Mouse (Mus musculus): ENCODE results near the gene Gm15013. TPM values are rescaled to one million over a fixed set of nuclear protein-coding genes. Genes with fewer than 3 reads are reported as not detected.

Gene Gm15013
- polyA plus RNA-seq, 1 experiment from 2014 or later: 0.26 TPM

Other genes starting within 250 kb of the Gm15013 start
- gene D330045A20Rik, start 234.1 kb downstream of the Gm15013 start, polyA plus RNA-seq (2015; fragmentation: Nextera tagmentation; extraction: Ambion mirVana): 0.71 and 1.2 TPM in 2 replicates
- gene Rnf128, start 151.2 kb downstream of the Gm15013 start, polyA plus RNA-seq (2015; fragmentation: Nextera tagmentation; extraction: Ambion mirVana): 28.8 and 36.0 TPM in 2 replicates
- 2.5 and 3.0 TPM in 2 replicates for gene Tbc1d8b, start 29.5 kb downstream of the Gm15013 start, polyA plus RNA-seq (2015; fragmentation: Nextera tagmentation; extraction: Ambion mirVana)
- not detected in 2 replicates for gene Ripply1, start 67.9 kb upstream of the Gm15013 start, polyA plus RNA-seq (2015; fragmentation: Nextera tagmentation; extraction: Ambion mirVana)
- gene Cldn2, start 86.3 kb upstream of the Gm15013 start, polyA plus RNA-seq (2015; fragmentation: Nextera tagmentation; extraction: Ambion mirVana): 0.19 and 0.72 TPM in 2 replicates
- gene Morc4, start 157.2 kb upstream of the Gm15013 start, polyA plus RNA-seq (2015; fragmentation: Nextera tagmentation; extraction: Ambion mirVana): 15.0 and 15.1 TPM in 2 replicates

Data from heart, embryonic 15.5 days (tissue).